Mouse (Mus musculus) heart, adult 8-10 months (tissue): ENCODE results near the gene Emilin1. TPM values are rescaled to one million over a fixed set of nuclear protein-coding genes. Genes with fewer than 3 reads are reported as not detected.

Experiments used
- DNase-seq: peaks from one replicate; pipeline ENCODE4 v3.0.0; 2022; ENCODE audit warnings: low spot score
- total RNA-seq, 4 experiments: library from RNA; stranded (reverse); gene quantifications; 2 replicates each; pipeline ENCODE4 v1.2.4; 2022

Emilin1 gene
- total RNA-seq, 4 experiments from 2014 or later = 13.9 to 16.6 (median 16.0) TPM

GRCm38 (mm10) chr5:30925217-30925616 lies 12.0 kb downstream of the Emilin1 start:
- no peak for DNase-seq

DNA sequence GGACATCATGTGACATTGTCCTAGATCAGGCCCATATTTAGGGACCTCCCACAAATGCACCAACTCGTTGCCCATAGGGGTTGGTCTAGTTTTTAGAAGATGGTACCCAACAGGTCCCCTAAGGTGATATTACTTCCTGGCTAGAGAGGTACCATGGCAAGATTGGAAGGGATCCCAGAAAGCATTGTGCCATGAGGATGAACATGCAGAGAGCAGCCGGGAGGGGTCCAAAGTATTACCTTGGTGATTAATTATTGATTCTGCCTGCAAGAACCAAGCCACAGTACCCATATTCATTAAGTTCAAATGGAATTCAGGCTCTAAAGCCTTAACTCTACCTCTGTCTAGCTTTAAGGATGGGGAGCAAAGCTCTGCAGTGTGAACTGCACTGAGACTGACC lies 12.9 kb downstream of the Emilin1 start:
- no peak for DNase-seq

DNA sequence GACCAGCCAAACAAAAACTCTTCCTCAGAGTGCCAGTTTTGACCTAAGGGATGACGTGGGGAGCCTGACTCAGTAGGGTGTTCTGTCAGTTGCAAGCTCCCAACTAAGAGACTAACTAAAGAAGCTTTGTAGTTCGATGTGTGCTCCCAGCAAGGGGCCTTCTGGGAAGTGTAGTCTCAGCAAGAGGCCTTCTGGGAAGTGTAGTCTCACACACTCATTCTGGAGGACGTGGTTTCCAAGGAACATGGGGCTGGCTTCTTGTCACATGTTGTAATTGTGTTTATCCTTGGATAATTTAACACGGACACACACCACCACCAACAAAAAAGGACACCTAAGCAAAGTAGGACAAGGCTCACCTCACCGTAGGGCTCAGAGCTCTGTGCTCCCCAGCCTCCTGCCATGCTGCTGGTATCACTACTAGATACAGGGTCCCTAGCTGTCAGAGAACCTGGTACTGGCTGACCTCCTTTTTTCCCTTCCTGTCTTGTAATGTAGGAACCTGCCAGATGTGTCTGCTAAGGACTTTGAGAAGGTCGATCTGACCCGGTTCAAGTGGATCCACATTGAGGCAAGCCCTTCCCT lies 14.8 kb downstream of the Emilin1 start:
- DNase-seq = no peak

GRCm38 (mm10) chr5:30930121-30930520 lies 16.9 kb downstream of the Emilin1 start:
- peak; percentile 82 for DNase-seq

DNA sequence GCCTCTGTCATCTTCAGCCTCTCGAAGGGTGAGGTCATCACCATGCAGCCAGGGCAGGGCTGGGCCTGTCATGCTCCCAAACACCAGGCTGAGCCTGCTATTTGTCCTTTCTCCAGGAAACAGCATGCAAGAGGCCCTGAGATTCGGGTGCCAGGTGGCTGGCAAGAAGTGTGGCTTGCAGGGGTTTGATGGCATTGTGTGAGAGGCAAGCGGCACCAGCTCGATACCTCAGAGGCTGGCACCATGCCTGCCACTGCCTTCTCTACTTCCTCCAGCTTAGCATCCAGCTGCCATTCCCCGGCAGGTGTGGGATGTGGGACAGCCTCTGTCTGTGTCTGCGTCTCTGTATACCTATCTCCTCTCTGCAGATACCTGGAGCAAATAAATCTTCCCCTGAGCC lies 17.6 kb downstream of the Emilin1 start:
- no peak for DNase-seq

GRCm38 (mm10) chr5:30931378-30931777 lies 18.2 kb downstream of the Emilin1 start:
- DNase-seq = no peak

GRCm38 (mm10) chr5:30933705-30934104 lies 20.5 kb downstream of the Emilin1 start:
- no peak for DNase-seq

GRCm38 (mm10) chr5:30934725-30935461 lies 21.7 kb downstream of the Emilin1 start:
- no peak for DNase-seq

DNA sequence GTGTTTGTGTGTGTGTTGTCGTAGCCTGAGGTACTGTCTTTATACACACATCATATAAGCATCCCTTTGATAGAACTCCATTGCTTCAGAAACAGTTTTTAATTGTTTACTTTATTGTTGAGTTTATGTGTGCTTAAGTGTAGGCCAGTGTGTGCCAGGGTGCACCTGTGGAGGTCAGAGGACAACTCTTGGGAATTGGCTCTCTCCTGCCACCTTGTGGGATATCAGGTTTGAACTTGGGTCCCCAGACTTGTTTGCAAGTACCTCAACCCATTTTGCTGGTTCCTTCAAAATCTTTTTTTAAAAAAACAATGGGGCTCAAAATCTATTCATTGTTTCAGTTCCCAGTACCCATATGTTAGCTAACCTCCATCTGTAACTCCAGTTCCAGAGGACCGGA lies 29.8 kb downstream of the Emilin1 start:
- DNase-seq = no peak

DNA sequence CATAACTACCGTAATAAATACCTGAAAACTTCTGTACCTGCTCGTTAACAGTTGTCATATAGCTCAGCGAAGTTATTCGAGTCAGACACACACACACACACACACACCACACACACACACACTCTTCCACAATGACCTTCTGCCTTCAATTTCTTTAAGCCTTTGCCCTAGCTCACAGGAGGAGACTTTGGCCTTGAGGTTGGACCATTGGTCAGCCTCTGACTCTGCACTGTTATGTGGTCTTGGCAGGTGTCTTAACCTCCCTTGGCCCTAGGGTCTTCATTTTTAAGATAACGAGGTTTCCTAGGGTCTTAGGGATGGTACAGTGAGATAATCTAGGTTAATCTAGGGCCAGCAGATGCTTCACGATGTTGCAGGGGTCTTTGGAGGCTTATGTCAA lies 31.1 kb downstream of the Emilin1 start:
- DNase-seq = no peak

DNA sequence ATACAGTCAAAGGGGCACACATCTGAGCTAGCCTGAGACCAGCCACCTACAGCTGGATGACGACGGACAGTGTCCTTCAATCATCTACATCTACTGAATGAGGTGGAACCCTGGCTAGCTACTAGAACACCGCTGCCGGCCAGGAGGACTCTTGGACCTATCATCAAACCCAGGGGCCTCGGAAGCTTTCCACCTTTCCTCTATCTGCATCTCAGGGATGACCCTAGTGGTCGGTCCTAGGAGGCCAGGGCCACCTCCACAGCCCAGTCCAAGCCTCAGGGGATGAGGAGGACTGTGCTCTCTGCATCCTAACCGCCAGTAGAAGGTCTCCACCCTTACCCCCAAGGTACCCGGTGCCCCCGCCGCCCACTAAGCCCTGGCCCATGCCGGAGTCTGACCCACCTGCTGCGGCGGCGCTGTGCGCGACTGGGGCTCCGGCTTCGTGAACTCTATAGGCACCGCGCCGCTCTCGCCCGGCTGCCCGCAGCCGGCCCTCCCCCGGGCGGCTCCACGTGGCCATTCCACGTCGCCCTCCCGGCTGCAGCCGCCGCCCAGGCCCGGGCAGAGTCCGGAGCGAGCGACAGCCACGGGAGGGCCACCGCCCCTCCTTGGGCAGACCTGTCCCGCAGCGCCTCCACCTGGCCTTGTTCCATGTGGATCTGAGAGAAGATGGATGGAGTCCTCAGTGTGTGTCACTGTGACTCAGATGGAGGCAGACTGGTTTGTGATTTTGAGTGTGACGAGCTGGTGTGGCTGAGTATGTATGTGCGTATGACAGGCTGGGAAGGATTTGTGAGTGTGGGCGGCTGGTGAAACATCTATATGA lies 32.0 kb downstream of the Emilin1 start, which contains the start of gene Cgref1:
Cgref1 (minus strand) TSS at position 636 of the 826 bp plus-strand sequence.
- no peak for DNase-seq

DNA sequence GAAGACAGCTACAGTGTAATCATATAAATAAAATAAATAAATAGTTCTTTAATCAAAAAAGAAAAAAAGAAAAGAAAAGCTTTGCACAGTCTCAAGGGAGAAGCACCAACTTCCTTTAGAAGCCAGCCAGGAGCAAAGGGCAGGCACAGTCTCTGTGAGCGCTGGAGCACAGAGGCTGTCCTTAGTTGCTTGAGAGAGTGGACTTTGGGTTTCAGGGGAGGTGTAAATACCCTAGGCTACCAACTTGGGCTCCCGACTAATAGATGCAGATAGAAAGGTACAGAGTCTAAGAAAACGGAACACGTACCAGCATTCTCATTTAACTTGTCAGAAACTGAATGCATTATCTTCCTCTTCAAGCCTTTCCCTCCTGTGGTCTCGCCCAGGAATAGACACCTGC lies 35.4 kb downstream of the Emilin1 start:
- DNase-seq = no peak

- peak; percentile 91 for DNase-seq
Measured at GRCm38 (mm10) chr5:30949654-30950326, 36.6 kb downstream of the Emilin1 start.

- DNase-seq = no peak
Measured at GRCm38 (mm10) chr5:30950451-30950850, 37.2 kb downstream of the Emilin1 start.

DNA sequence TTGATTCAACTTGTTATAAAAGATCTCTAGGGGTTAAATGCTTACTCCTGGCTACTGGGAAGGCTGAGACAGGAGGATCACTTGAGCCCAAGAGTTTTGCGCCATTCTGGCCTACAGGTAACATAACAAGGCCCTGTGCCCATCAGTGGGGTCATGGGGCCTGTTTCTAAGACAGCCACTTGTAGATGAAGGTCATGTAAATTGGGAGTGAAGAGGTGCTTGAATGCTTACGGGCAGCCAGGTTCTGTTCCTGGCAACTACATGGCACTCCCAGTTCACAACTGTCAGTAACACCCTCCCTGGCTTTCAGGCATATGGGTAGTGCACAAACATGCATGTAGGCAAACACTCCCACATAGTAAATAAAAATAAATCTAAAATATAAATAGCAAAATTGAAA lies 37.7 kb downstream of the Emilin1 start:
- no peak for DNase-seq

DNA sequence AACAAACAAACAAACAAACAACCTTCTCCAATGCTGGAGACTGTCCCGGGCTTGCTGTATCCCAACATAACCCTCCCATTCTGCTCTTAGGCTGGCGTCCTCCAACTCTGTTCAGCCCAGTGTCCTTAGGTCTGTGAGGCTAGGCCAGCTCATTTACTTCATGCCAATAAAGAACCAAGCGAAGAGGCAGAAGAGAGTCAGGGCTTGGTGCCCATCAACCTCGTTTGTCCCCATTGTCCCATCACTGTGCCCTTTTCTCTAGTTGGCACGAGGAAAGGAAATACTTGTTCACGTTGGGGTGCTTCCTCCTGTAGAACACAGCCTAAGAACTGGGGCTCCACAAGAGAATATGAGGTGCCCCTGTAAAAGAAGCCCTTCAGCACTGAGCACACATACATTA lies 38.5 kb downstream of the Emilin1 start:
- no peak for DNase-seq

GRCm38 (mm10) chr5:30952551-30952950 lies 39.3 kb downstream of the Emilin1 start:
- DNase-seq = no peak

DNA sequence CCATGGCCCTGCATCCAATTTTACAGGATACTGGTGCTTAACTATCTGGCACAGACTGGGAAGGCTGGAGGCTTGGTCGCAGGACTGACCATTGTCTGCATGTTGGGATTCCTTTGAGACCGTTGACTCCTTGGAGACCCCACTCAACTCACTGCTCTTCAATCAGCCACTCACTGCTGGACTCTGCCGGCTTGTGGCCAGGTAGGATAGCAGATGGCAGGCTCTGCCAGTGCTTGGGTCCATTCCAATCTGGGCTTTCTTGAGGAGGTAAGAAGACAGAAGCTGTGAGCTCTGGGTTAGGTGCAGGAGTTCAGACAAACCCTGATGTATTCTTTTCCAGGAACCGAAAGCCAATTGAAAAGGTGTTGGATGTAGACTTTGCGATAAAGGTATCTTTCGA lies 40.9 kb downstream of the Emilin1 start:
- no peak for DNase-seq

DNA sequence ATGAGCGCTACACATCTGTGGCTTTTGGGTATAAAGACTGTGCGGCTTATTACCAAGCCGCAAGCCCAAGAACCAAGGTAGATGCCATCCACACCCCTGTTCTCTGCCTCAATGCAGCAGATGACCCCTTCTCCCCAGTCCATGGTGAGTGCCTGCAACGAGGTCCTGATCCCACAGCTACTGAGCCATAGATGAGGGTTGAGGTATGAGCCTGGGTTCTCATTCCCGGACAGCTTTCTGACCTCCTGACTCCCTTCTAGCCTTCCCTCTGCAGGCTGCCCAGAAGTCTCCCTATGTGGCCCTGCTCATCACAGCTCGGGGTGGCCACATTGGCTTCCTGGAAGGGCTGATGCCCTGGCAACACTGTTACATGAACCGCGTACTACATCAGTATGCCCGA lies 41.4 kb downstream of the Emilin1 start:
- no peak for DNase-seq

DNA sequence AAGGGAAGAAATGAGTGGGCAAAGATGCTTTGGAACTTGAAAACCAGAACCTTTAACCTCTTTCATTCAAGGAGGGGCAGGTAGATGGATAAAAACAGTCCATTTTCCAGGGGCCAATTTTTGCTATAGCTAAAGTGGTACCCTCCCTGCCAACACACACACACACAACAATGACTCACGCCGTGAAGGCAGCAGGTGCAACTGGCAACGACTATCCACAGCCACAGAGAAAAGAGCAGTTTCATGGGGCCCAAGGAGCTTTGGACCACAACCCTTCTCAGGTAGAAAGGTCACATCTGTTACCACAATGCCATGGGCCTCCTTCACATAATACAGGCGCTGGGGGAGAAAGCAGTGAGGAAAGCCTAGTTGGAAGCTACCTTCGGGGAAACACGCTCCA lies 42.5 kb downstream of the Emilin1 start:
- DNase-seq = no peak

DNA sequence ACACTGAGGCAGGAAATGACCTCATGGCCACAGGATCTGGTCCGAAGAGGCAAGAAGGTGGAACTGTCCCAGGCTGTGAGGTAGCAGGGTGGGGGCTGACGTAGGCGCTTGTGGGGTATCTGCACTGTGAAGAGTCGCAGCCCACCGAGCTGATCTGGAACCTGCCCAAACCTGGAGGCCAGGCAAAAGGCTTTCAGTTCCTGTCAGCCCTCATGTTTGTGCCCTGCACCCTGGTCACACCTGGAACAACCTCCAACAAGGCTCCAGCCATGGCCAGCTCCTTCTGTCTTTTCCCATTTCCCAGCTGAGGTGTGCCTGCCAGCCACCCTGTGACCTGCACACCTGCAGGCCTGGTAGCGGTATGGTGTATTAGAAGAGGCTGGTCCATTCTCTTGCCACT lies 44.7 kb downstream of the Emilin1 start:
- no peak for DNase-seq
